Mouse (Mus musculus): Measurements from ENCODE around the gene Clec5a. TPM values are rescaled to one million over a fixed set of nuclear protein-coding genes. Genes with fewer than 3 reads are reported as not detected.

Clec5a gene
- polyA plus RNA-seq, 1 experiment, result not detected

DNA sequence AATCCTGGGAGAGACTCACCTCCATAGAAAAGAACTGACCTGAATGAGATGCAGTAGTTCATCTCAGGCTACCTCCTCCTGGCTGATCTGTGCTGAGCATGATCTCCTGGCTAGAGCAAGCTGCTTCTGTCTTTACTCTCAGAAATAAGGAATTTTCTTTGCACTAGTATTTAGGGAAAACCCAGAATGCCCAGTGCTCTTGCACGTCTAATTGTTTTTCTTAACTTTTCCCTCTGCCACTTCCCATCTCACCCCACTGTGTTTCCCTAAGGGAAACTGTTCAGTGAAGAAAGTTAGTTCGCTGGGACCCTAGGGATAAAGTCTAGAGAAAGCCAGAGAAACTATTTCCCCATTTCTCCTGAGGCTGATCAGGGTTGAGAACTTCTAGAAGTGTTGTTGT, 30.7 kb downstream of the Clec5a start, which contains the start of gene Olfr461:
Gene Olfr461 (minus strand): TSS at position 101 of the 400 bp plus-strand sequence.
- no peak within 1 kb of the TSS for H3K4me3 ChIP-seq (ENCODE audit: control insufficient read depth, low read depth, low read length)
- H3K4me1 ChIP-seq (ENCODE audit: control insufficient read depth, insufficient read depth, low read length), result no peaks in the 10 kb centered on the region
- no peaks in the 10 kb centered on the region for H3K36me3 ChIP-seq (ENCODE audit: control insufficient read depth, insufficient read depth, low read length)
- TF ChIP-seq CTCF (IDR thresholded peaks at IDR 0.05; ENCODE audit: control insufficient read depth, insufficient read depth, insufficient replicate concordance, low read depth, low read length) (no peak), POLR2A (IDR thresholded peaks at IDR 0.05; ENCODE audit: control insufficient read depth, low read depth, low read length) (no peak)
- H3K27ac ChIP-seq (ENCODE audit: control insufficient read depth, insufficient read depth, low read depth, low read length), result no peak within 1 kb of the TSS
- no peaks in the 10 kb centered on the region for H3K27me3 ChIP-seq (ENCODE audit: control insufficient read depth, insufficient read depth, low read length)

DNA sequence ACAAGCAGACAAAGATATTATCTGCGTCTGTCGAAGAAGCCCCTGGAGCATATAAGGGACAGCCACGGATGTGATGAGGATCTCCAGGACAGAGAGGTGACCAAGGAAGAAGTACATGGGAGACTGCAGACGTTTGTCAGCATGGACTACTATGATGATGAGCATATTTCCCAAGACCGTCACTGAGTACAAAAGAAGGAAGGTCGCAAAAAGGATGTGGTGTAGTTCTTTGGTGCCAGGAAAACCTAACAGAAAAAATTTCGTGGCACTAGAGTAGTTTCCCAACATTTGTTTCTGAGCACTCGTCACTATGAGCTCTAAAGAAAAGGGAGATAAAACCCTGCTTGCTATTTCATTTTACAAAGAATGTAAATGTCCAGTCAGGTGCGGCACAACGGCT, 40.9 kb downstream of the Clec5a start:
- TF ChIP-seq CTCF (IDR thresholded peaks at IDR 0.05; ENCODE audit: control insufficient read depth, insufficient read depth, insufficient replicate concordance, low read depth, low read length), result no peak
- TF ChIP-seq POLR2A (IDR thresholded peaks at IDR 0.05; ENCODE audit: control insufficient read depth, low read depth, low read length), result no peak
- no peak overlapping the region for H3K27ac ChIP-seq (ENCODE audit: control insufficient read depth, insufficient read depth, low read depth, low read length)
- H3K4me1 ChIP-seq (ENCODE audit: control insufficient read depth, insufficient read depth, low read length), result no peaks in the 10 kb centered on the region
- H3K36me3 ChIP-seq (ENCODE audit: control insufficient read depth, insufficient read depth, low read length), result no peaks in the 10 kb centered on the region
- H3K27me3 ChIP-seq (ENCODE audit: control insufficient read depth, insufficient read depth, low read length), result no peaks in the 10 kb centered on the region
- no peak overlapping the region for H3K4me3 ChIP-seq (ENCODE audit: control insufficient read depth, low read depth, low read length)

Other genes with a start within 250 kb of the Clec5a start
- gene E330009J07Rik, start 149.7 kb downstream of the Clec5a start, polyA plus RNA-seq (2012; rRNA removed), result 1.4 and 3.2 TPM in 2 replicates
- gene Wee2, start 146.7 kb downstream of the Clec5a start, polyA plus RNA-seq (2012; rRNA removed), result 0.16 TPM in 1 of 2 replicates, not detected in the other
- 5.0 and 7.4 TPM in 2 replicates for gene Ssbp1, start 114.5 kb downstream of the Clec5a start, polyA plus RNA-seq (2012; rRNA removed)
- 0.12 TPM in 1 of 2 replicates, not detected in the other for gene Tas2r137, start 94.6 kb downstream of the Clec5a start, polyA plus RNA-seq (2012; rRNA removed)
- gene Tas2r108, start 92.3 kb downstream of the Clec5a start, polyA plus RNA-seq (2012; rRNA removed), result 0.10 TPM in 1 of 2 replicates, not detected in the other
- 233 and 273 TPM in 2 replicates for gene Prss37, start 66.3 kb downstream of the Clec5a start, polyA plus RNA-seq (2012; rRNA removed)
- gene Olfr461, start 30.8 kb downstream of the Clec5a start, polyA plus RNA-seq (2012; rRNA removed), result not detected in 2 replicates
- gene Olfr460, start 16.3 kb downstream of the Clec5a start, polyA plus RNA-seq (2012; rRNA removed), result 0.19 TPM in 1 of 2 replicates, not detected in the other
- not detected in 2 replicates for gene Tas2r138, start 27.5 kb upstream of the Clec5a start, polyA plus RNA-seq (2012; rRNA removed)
- gene Mgam, start 43.0 kb upstream of the Clec5a start, polyA plus RNA-seq (2012; rRNA removed), result 2.2 and 2.3 TPM in 2 replicates